Mouse (Mus musculus) olfactory bulb, adult 2 months (tissue): ENCODE measurements around the gene Tssk4.

Experiments used
- CTCF ChIP-seq: fragments of 200-500 bp; IDR thresholded peaks from 2 replicates; pipeline ENCODE4 v1.5.1; 2012; ENCODE audit warnings: low read depth, mild to moderate bottlenecking, low read length, moderate library complexity; ENCODE audit not compliant: insufficient read depth
- POLR2A ChIP-seq: fragments of 200-500 bp; IDR thresholded peaks from 2 replicates; pipeline ENCODE4 v1.6.1; 2012; ENCODE audit warnings: mild to moderate bottlenecking, low read depth, low read length, moderate library complexity; ENCODE audit not compliant: insufficient read depth

- TF ChIP-seq CTCF (no peak), POLR2A (no peak)
Observed at GRCm38 (mm10) chr14:55628077-55628827, 21.7 kb upstream of the Tssk4 start.
